Mouse (Mus musculus) liver, embryonic 11.5 days (tissue): ENCODE data around the gene Sept11. TPM values are rescaled to one million over a fixed set of nuclear protein-coding genes. Genes with fewer than 3 reads are reported as not detected.

ENCODE experiments used
- ATAC-seq: fragments of 200-750 bp; cut with Nextera tagmentation; replicated peaks from 2 replicates; pipeline ENCODE4 v1.8.0; 2017; ENCODE audit warnings: moderate number of reproducible peaks, mild to moderate bottlenecking, moderate TSS enrichment, moderate library complexity; ENCODE audit not compliant: low FRiP score
- DNase-seq: peaks from one replicate; pipeline ENCODE4 v3.0.0-alpha.2; 2017; ENCODE audit warnings: low spot score
- H3K27ac ChIP-seq: fragments of 300-500 bp; sonication (generic); 2 replicates; pipeline ENCODE4 v1.5.1; 2014; ENCODE audit warnings: mild to moderate bottlenecking, low read depth, low read length, control low read depth
- H3K27me3 ChIP-seq: fragments of 300-500 bp; sonication (generic); replicated peaks from 2 replicates; pipeline ENCODE4 v1.6.1; 2014; ENCODE audit warnings: low read length, mixed read lengths; ENCODE audit not compliant: control insufficient read depth, insufficient read depth
- H3K36me3 ChIP-seq: fragments of 300-500 bp; sonication (generic); 2 replicates; pipeline ENCODE4 v1.6.1; 2014; ENCODE audit warnings: mild to moderate bottlenecking, low read length, moderate library complexity, mixed read lengths; ENCODE audit not compliant: control insufficient read depth, insufficient read depth
- H3K4me1 ChIP-seq: fragments of 300-500 bp; sonication (generic); replicated peaks from 2 replicates; pipeline ENCODE4 v1.6.1; 2014; ENCODE audit warnings: low read length, mixed read lengths; ENCODE audit not compliant: control insufficient read depth, insufficient read depth
- H3K4me2 ChIP-seq: fragments of 300-500 bp; sonication (generic); 2 replicates; pipeline ENCODE4 v1.6.1; 2014; ENCODE audit warnings: mild to moderate bottlenecking, control low read depth, moderate library complexity
- H3K4me3 ChIP-seq: fragments of 300-500 bp; sonication (generic); 2 replicates; pipeline ENCODE4 v1.5.1; 2014; ENCODE audit warnings: low read depth, low read length, control low read depth
- H3K9ac ChIP-seq: fragments of 300-500 bp; sonication (generic); 2 replicates; pipeline ENCODE4 v1.6.1; 2014; ENCODE audit warnings: low read depth, low read length, control low read depth
- H3K9me3 ChIP-seq: fragments of 300-500 bp; sonication (generic); 2 replicates; pipeline ENCODE4 v1.6.1; 2016; ENCODE audit warnings: low read length, inconsistent platforms, mixed read lengths; ENCODE audit not compliant: control insufficient read depth
- WGBS: fragments of 180-500 bp; shearing (Covaris S2); extraction: QIAGEN DNeasy Blood & Tissue Kit; methylation state at CpG from one replicate; pipeline ENCODE4 v1.1.7; 2014; 5-methylcytosine and 5-hydroxymethylcytosine counted together
- polyA plus RNA-seq: library from polyadenylated mRNA; unstranded; fragments of >200 nt; fragmentation: Nextera tagmentation; extraction: Ambion mirVana; gene quantifications from 2 replicates; pipeline ENCODE4 v1.2.1, GENCODE M21; 2014

Sept11 gene
- polyA plus RNA-seq, 1 experiment from 2014 or later, result 89.0 TPM

- ATAC-seq (no peak), DNase-seq (no peak)
- WGBS, result 73% methylated on average over 8 of the region's 8 CpGs
- Histone ChIP-seq H3K9ac (no peak overlapping the region), H3K4me3 (no peak overlapping the region), H3K9me3 (no peaks in the 10 kb centered on the region), H3K27ac (no peak overlapping the region), H3K4me1 (peaks cover 5% of the 10 kb centered on the region), H3K4me2 (no peak overlapping the region), H3K27me3 (no peaks in the 10 kb centered on the region), H3K36me3 (no peaks in the 10 kb centered on the region)
Measured at GRCm38 (mm10) chr5:93101371-93101791, 8.1 kb downstream of the Sept11 start.

DNA sequence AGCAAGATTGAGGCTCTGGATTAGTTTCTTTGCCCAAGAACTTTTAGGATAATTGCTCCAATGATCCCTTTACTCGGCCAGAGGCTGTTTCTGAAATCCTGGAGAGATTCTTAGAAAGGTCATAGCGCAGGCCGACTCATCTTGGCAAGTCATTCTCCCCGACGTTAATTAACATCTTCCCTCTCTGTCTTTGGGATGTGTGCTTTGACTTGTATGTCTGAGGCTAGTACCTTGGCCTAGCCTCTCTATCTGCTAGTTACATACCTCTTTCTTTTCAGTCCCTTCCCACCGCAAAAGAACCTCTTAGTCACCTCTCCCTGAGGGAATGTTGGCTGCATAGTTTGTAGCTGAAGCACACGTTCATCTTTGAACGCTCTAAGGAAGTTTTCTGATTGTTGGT is 10.4 kb downstream of the Sept11 start:
- Histone ChIP-seq H3K27ac (no peak overlapping the region), H3K4me2 (no peak overlapping the region), H3K9ac (no peak overlapping the region), H3K4me1 (no peaks in the 10 kb centered on the region; the same call in 1 of the 2 replicates), H3K4me3 (no peak overlapping the region), H3K36me3 (no peaks in the 10 kb centered on the region), H3K9me3 (no peaks in the 10 kb centered on the region), H3K27me3 (no peaks in the 10 kb centered on the region)
- 85% methylated on average over 8 of the region's 8 CpGs for WGBS
- ATAC-seq (no peak), DNase-seq (no peak)

- Histone ChIP-seq H3K9ac (no peak overlapping the region), H3K27me3 (no peaks in the 10 kb centered on the region), H3K9me3 (no peaks in the 10 kb centered on the region), H3K4me1 (no peaks in the 10 kb centered on the region; the same call in 1 of the 2 replicates), H3K27ac (no peak overlapping the region), H3K4me3 (no peak overlapping the region), H3K36me3 (no peaks in the 10 kb centered on the region), H3K4me2 (no peak overlapping the region)
- DNase-seq, result no peak
- no peak for ATAC-seq
- WGBS, result 59% methylated on average over 4 of the region's 5 CpGs
Measured at GRCm38 (mm10) chr5:93104987-93105823, 12.0 kb downstream of the Sept11 start.

GRCm38 (mm10) chr5:93106048-93106447 is 12.8 kb downstream of the Sept11 start:
- Histone ChIP-seq H3K4me1 (no peaks in the 10 kb centered on the region; the same call in 1 of the 2 replicates), H3K27me3 (no peaks in the 10 kb centered on the region), H3K4me2 (no peak overlapping the region), H3K27ac (no peak overlapping the region), H3K36me3 (no peaks in the 10 kb centered on the region), H3K4me3 (no peak overlapping the region), H3K9me3 (no peaks in the 10 kb centered on the region), H3K9ac (no peak overlapping the region)
- ATAC-seq, result no peak
- 91% methylated on average over 4 of the region's 4 CpGs for WGBS
- no peak for DNase-seq

DNA sequence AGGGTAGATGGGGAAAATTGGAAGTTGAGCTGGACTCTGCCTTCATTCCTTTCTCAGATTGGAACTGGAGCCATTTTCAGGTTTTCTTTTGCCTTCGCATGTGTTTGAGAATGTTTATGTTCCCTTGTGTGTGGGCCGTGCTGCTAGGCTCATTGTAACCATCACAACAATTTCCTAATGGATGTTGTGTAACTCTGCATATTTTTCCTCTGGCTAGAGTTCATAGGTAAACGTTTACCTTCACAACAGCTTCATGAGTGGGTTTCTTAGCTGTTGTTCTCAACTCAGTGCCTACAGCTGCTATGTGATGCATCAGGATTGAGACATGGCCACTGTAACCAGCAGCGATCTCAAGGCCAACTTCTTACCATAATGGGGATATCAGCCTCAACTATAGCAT is 15.5 kb downstream of the Sept11 start:
- Histone ChIP-seq H3K4me1 (no peaks in the 10 kb centered on the region), H3K9ac (no peak overlapping the region), H3K9me3 (no peaks in the 10 kb centered on the region), H3K4me3 (no peak overlapping the region), H3K27me3 (no peaks in the 10 kb centered on the region), H3K36me3 (no peaks in the 10 kb centered on the region), H3K4me2 (no peak overlapping the region), H3K27ac (no peak overlapping the region)
- ATAC-seq (no peak), DNase-seq (no peak)
- WGBS, result 85% methylated on average over 4 of the region's 4 CpGs

DNA sequence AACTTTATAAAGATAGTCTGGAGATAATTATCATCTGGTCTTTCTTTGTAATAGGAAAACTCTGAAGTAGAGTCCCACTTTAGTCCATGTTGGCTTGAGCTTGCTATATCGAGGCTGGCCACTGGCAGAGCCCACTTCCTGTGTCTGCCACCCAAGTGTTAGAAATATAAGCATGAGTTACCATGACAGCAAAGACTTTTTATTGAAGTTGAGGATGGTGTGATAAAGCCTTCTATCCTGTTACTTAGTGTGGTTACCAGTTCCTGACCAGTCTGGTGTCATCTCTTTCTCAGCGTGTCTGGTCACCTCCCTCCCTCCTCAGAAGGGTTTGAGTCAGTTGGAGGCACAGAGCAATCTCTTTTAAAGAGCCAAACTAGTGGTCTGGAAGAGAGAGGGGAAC is 16.3 kb downstream of the Sept11 start:
- Histone ChIP-seq H3K9ac (no peak overlapping the region), H3K27ac (no peak overlapping the region), H3K4me1 (0 out of 2 replicates have a peak, but pooled peaks cover under 1% of the 10 kb centered on the region), H3K36me3 (no peaks in the 10 kb centered on the region), H3K4me3 (no peak overlapping the region), H3K4me2 (no peak overlapping the region), H3K9me3 (no peaks in the 10 kb centered on the region), H3K27me3 (no peaks in the 10 kb centered on the region)
- 58% methylated on average over 2 of the region's 2 CpGs for WGBS
- DNase-seq, result no peak
- no peak for ATAC-seq

- Histone ChIP-seq H3K4me2 (no peak overlapping the region), H3K9me3 (no peaks in the 10 kb centered on the region), H3K9ac (no peak overlapping the region), H3K36me3 (no peaks in the 10 kb centered on the region), H3K27me3 (no peaks in the 10 kb centered on the region), H3K27ac (no peak overlapping the region), H3K4me3 (no peak overlapping the region), H3K4me1 (peaks cover 6% of the 10 kb centered on the region; the same call in 1 of the 2 replicates)
- DNase-seq, result no peak
- 87% methylated on average over 3 of the region's 3 CpGs for WGBS
- ATAC-seq, result no peak
Measured at GRCm38 (mm10) chr5:93112290-93112689, 19.1 kb downstream of the Sept11 start.

DNA sequence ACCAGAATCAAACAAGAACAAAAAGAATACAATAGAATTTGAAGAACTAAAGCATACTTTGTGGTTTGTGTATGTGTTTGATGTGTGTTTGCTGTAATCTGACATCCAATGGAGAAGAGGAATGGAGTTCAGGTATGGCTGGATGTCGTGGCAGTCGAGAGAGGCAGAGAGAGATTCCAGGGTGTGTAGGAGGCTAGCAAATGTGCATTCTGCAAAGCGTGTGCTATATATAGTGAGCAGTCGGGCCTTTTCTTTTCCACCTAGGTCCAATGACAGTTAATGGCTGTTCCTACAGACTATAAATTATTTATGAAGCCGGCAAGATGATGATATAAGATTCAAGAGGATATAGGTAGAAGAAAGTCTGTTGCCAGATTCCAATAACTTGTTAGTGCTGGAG is 20.3 kb downstream of the Sept11 start:
- H3K36me3 ChIP-seq, result no peaks in the 10 kb centered on the region
- H3K9me3 ChIP-seq, result no peaks in the 10 kb centered on the region
- no peak overlapping the region for H3K27ac ChIP-seq
- no peaks in the 10 kb centered on the region for H3K27me3 ChIP-seq
- H3K4me2 ChIP-seq, result no peak overlapping the region
- H3K4me1 ChIP-seq, result peaks cover 6% of the 10 kb centered on the region; the same call in 1 of the 2 replicates
- no peak overlapping the region for H3K4me3 ChIP-seq
- WGBS, result 84% methylated on average over 5 of the region's 5 CpGs
- DNase-seq, result no peak
- no peak for ATAC-seq
- H3K9ac ChIP-seq, result no peak overlapping the region

- H3K4me3 ChIP-seq, result no peak overlapping the region
- H3K4me2 ChIP-seq, result no peak overlapping the region
- no peak overlapping the region for H3K27ac ChIP-seq
- H3K9ac ChIP-seq, result no peak overlapping the region
- ATAC-seq, result no peak
- H3K9me3 ChIP-seq, result no peaks in the 10 kb centered on the region
- WGBS, result 83% methylated on average over 6 of the region's 6 CpGs
- no peak for DNase-seq
- no peaks in the 10 kb centered on the region for H3K27me3 ChIP-seq
- H3K4me1 ChIP-seq, result peaks cover 6% of the 10 kb centered on the region; the same call in 1 of the 2 replicates
- no peaks in the 10 kb centered on the region for H3K36me3 ChIP-seq
Measured at GRCm38 (mm10) chr5:93114515-93114914, 21.3 kb downstream of the Sept11 start.
